Mouse (Mus musculus): ENCODE data around the gene Ofcc1.

- TF ChIP-seq POLR2A (IDR thresholded peaks at IDR 0.05; ENCODE audit: low read depth, low read length) (no peak), CTCF (conservative IDR thresholded peaks at IDR 0.05; ENCODE audit: insufficient read depth, insufficient read length, low read depth, low read length) (no peak)
Observed at GRCm38 (mm10) chr13:40236356-40236755, 124.9 kb downstream of the Ofcc1 start.
